Mouse (Mus musculus) forebrain, embryonic 16.5 days (tissue): ENCODE data around the gene Hsf5. TPM values are rescaled to one million over a fixed set of nuclear protein-coding genes. Genes with fewer than 3 reads are reported as not detected.

Experiments
- ATAC-seq: fragments of 200-750 bp; cut with Nextera tagmentation; 2 replicates; pipeline ENCODE4 v1.8.0; 2017; ENCODE audit warnings: mild to moderate bottlenecking, moderate library complexity
- H3K27ac ChIP-seq: fragments of 300-500 bp; sonication (generic); 2 replicates; pipeline ENCODE4 v1.5.1; 2014; ENCODE audit warnings: low read length, control low read depth
- H3K27me3 ChIP-seq: fragments of 300-500 bp; sonication (generic); replicated peaks from 2 replicates; pipeline ENCODE4 v1.6.1; 2014; ENCODE audit warnings: low read length; ENCODE audit not compliant: control insufficient read depth, insufficient read depth
- H3K36me3 ChIP-seq: fragments of 300-500 bp; sonication (generic); 2 replicates; pipeline ENCODE4 v1.6.1; 2014; ENCODE audit not compliant: control insufficient read depth, insufficient read depth
- H3K4me1 ChIP-seq: fragments of 300-500 bp; sonication (generic); replicated peaks from 2 replicates; pipeline ENCODE4 v1.6.1; 2014; ENCODE audit warnings: low read length; ENCODE audit not compliant: control insufficient read depth, insufficient read depth
- H3K4me2 ChIP-seq: fragments of 300-500 bp; sonication (generic); 2 replicates; pipeline ENCODE4 v1.6.1; 2014; ENCODE audit warnings: mild to moderate bottlenecking, low read length, control low read depth
- H3K4me3 ChIP-seq: fragments of 300-500 bp; sonication (generic); replicated peaks from 2 replicates; pipeline ENCODE4 v1.5.1; 2014; ENCODE audit warnings: mild to moderate bottlenecking, low read length, control low read depth
- H3K9ac ChIP-seq: fragments of 300-500 bp; sonication (generic); replicated peaks from 2 replicates; pipeline ENCODE4 v1.6.1; 2014; ENCODE audit warnings: low read depth, low read length, control low read depth
- H3K9me3 ChIP-seq: fragments of 300-500 bp; sonication (generic); 2 replicates; pipeline ENCODE4 v1.6.1; 2016; ENCODE audit warnings: low read length; ENCODE audit not compliant: control insufficient read depth
- WGBS: fragments of 180-500 bp; shearing (Covaris S2); extraction: QIAGEN DNeasy Blood & Tissue Kit; methylation state at CpG from one replicate; pipeline ENCODE4 v1.1.7; 2014; 5-methylcytosine and 5-hydroxymethylcytosine counted together
- polyA plus RNA-seq: library from polyadenylated mRNA; unstranded; fragments of >200 nt; fragmentation: Nextera tagmentation; extraction: Ambion mirVana; gene quantifications from 2 replicates; pipeline ENCODE4 v1.2.1, GENCODE M21; 2015

The Hsf5 gene
- polyA plus RNA-seq, 1 experiment from 2014 or later: 0.46 TPM

GRCm38 (mm10) chr11:87708979-87709378 is 92.0 kb downstream of the Hsf5 start:
- H3K9me3 ChIP-seq: no peaks in the 10 kb centered on the region
- ATAC-seq: no peak
- no peak overlapping the region for H3K9ac ChIP-seq
- H3K4me2 ChIP-seq: no peak overlapping the region
- no peak overlapping the region for H3K4me3 ChIP-seq
- 77% methylated on average over 5 of the region's 5 CpGs for WGBS
- H3K36me3 ChIP-seq: no peaks in the 10 kb centered on the region
- no peak overlapping the region for H3K27ac ChIP-seq
- H3K27me3 ChIP-seq: peaks cover 3% of the 10 kb centered on the region; the same call in 1 of the 2 replicates
- H3K4me1 ChIP-seq: peaks cover 8% of the 10 kb centered on the region

Other genes starting within 250 kb of the Hsf5 start
- gene Rad51c, start 212.2 kb upstream of the Hsf5 start, polyA plus RNA-seq: 7.4 and 7.7 TPM in 2 replicates
- gene Tex14, start 212.1 kb upstream of the Hsf5 start, polyA plus RNA-seq: 0.63 TPM in 1 of 2 replicates, not detected in the other
- not detected in 2 replicates for gene Gm11492, start 50.5 kb upstream of the Hsf5 start, polyA plus RNA-seq
- gene Sept4, start 48.3 kb upstream of the Hsf5 start, polyA plus RNA-seq: 21.9 and 22.9 TPM in 2 replicates
- 65.1 and 71.5 TPM in 2 replicates for gene Mtmr4, start 25.0 kb upstream of the Hsf5 start, polyA plus RNA-seq
- gene Rnf43, start 45.6 kb downstream of the Hsf5 start, polyA plus RNA-seq: 0.76 and 1.9 TPM in 2 replicates
- gene Supt4a, start 120.4 kb downstream of the Hsf5 start, polyA plus RNA-seq: 133 and 147 TPM in 2 replicates
- 26.4 and 47.4 TPM in 2 replicates for gene Tspoap1, start 143.4 kb downstream of the Hsf5 start, polyA plus RNA-seq
- 0.29 and 0.80 TPM in 2 replicates for gene Mpo, start 176.4 kb downstream of the Hsf5 start, polyA plus RNA-seq
- gene Lpo, start 211.1 kb downstream of the Hsf5 start, polyA plus RNA-seq: 0.42 and 0.48 TPM in 2 replicates
- gene Mks1, start 236.1 kb downstream of the Hsf5 start, polyA plus RNA-seq: 9.7 and 12.6 TPM in 2 replicates